Mouse (Mus musculus): ENCODE measurements around the gene Efna4. TPM values are rescaled to one million over a fixed set of nuclear protein-coding genes. Genes with fewer than 3 reads are reported as not detected.

Efna4 gene
- polyA plus RNA-seq, 1 experiment from 2014 or later = 31.5 TPM

DNA sequence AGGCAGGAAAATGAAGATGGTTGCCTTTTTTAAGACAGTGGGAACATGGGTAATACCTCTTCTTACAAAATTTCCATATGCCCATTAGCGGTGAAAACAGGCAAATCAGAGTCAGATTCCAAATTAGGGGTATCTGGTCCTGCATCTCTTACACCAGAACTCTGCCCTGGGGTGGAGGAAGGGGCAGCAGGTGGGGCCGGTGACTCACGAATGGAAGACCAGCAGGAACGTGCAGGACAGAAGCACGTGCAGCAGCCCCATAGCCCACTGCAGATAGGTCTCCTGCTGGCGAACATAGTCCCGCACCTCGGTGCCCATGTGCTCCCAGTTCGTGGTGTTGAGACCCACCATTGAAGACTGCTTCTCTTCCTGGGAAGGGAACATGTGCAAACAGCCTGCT is 18.2 kb upstream of the Efna4 start:
- no peaks in the 10 kb centered on the region for H3K9me3 ChIP-seq (replicated peaks)
- 68% methylated on average over 9 of the region's 9 CpGs for WGBS
- 0 out of 2 replicates have a peak, but pooled peaks cover 6% of the 10 kb centered on the region for H3K27me3 ChIP-seq
- H3K9ac ChIP-seq = no peak overlapping the region
- H3K36me3 ChIP-seq = no peaks in the 10 kb centered on the region
- H3K4me3 ChIP-seq (replicated peaks) = no peak overlapping the region
- H3K4me2 ChIP-seq = no peak overlapping the region
- H3K27ac ChIP-seq = peak overlapping the region; percentile 54; the same call in 1 of the 2 replicates
- H3K4me1 ChIP-seq = peaks cover 27% of the 10 kb centered on the region
- no peak for ATAC-seq (replicated peaks; ENCODE audit: low FRiP score)

DNA sequence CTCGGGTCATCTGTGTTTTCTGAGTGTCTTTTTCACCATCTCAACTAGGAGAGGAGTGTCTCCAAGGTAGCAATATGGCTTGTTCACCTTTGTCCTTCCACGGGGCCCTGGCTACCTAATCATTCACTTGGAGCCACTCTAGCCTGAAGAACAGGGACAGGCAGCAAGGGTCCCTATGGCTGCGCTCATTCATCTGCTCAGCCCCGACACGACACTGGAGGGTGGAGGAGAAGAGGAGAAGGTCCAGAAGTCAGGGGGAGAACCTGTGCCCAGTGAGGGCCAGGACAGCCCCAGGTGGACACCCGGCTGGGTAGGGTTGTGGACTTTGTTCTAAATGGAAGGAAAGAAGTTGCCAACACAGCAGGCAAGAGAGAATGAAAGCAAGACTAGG is 17.7 kb upstream of the Efna4 start:
- 62% methylated on average over 6 of the region's 6 CpGs for WGBS
- H3K4me1 ChIP-seq = peaks cover 29% of the 10 kb centered on the region
- H3K9ac ChIP-seq = no peak overlapping the region
- 0 out of 2 replicates have a peak, but pooled peaks cover 7% of the 10 kb centered on the region for H3K27me3 ChIP-seq
- H3K27ac ChIP-seq = peak overlapping the region; percentile 54
- no peaks in the 10 kb centered on the region for H3K36me3 ChIP-seq
- no peak overlapping the region for H3K4me3 ChIP-seq (replicated peaks)
- ATAC-seq (replicated peaks; ENCODE audit: low FRiP score) = peak; percentile 45; the same call in 1 of the 2 replicates
- H3K9me3 ChIP-seq (replicated peaks) = no peaks in the 10 kb centered on the region
- peak overlapping the region; percentile 16; the same call in 1 of the 2 replicates for H3K4me2 ChIP-seq

GRCm38 (mm10) chr3:89354816-89355511 is 17.1 kb upstream of the Efna4 start:
- no peaks in the 10 kb centered on the region for H3K36me3 ChIP-seq
- no peak overlapping the region for H3K9ac ChIP-seq
- peaks cover 35% of the 10 kb centered on the region for H3K4me1 ChIP-seq
- 0 out of 2 replicates have a peak, but pooled peaks cover 10% of the 10 kb centered on the region for H3K27me3 ChIP-seq
- WGBS = 14% methylated on average over 5 of the region's 5 CpGs
- peak overlapping the region; percentile 54 for H3K27ac ChIP-seq
- ATAC-seq (replicated peaks; ENCODE audit: low FRiP score) = peak; percentile 27
- H3K4me2 ChIP-seq = peak overlapping the region; percentile 16; the same call in 1 of the 2 replicates
- no peaks in the 10 kb centered on the region for H3K9me3 ChIP-seq (replicated peaks)
- H3K4me3 ChIP-seq (replicated peaks) = no peak overlapping the region

- Histone ChIP-seq H3K9ac (no peak overlapping the region), H3K4me3 (replicated peaks) (no peak overlapping the region), H3K27ac (no peak overlapping the region), H3K4me2 (no peak overlapping the region), H3K36me3 (peaks cover 6% of the 10 kb centered on the region), H3K9me3 (replicated peaks) (no peaks in the 10 kb centered on the region), H3K4me1 (peaks cover 60% of the 10 kb centered on the region), H3K27me3 (0 out of 2 replicates have a peak, but pooled peaks cover 10% of the 10 kb centered on the region)
- ATAC-seq (replicated peaks; ENCODE audit: low FRiP score) = no peak
- 42% methylated on average over 5 of the region's 5 CpGs for WGBS
These were observed 13.4 kb upstream of the Efna4 start for GRCm38 (mm10) chr3:89351271-89351670.

DNA sequence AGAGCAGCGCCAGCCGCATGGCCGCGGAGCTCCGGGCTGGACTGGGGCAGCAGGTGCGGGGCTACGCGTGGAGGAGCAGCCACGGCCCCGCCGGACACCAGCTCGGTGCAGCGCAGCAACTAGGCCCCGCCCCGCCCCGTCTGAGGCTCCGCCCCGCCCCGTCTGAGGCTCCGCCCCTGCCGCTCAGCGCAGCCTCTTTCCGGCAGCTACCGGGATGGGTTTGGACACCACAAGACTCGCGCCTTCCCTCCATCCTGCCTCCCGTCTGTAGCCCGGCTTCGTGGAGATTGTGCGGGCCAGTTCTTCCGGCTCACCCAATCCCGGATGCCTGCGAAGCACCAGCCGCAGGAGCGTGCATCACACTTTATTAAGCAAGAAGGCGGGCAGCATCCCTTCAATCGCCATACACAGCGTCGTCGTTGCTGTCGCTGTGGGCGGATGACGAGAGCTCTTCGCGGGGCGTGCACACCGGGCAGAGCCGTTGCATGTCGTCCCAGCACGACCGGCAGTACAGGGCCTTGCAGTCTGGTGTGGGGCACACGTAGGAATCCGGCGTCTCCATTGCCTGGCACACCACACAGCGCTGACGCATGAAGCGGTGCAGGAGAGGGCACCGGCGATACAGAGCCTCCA is 12.2 kb upstream of the Efna4 start, which contains the start of gene Adam15:
TSS of gene Adam15 (minus strand) at position 128 of the 633 bp plus-strand sequence.
- ATAC-seq (replicated peaks; ENCODE audit: low FRiP score) = peak; percentile 88
- Histone ChIP-seq H3K27ac (peak within 1 kb of the TSS; percentile 82), H3K4me3 (replicated peaks) (peak within 1 kb of the TSS; percentile 77), H3K9ac (peak within 1 kb of the TSS; percentile 65), H3K9me3 (replicated peaks) (no peaks in the 10 kb centered on the region), H3K27me3 (0 out of 2 replicates have a peak, but pooled peaks cover 7% of the 10 kb centered on the region), H3K36me3 (peaks cover 17% of the 10 kb centered on the region), H3K4me1 (peaks cover 50% of the 10 kb centered on the region), H3K4me2 (peak within 1 kb of the TSS; percentile 99)
- under 1% methylated on average over 58 of the region's 59 CpGs for WGBS

DNA sequence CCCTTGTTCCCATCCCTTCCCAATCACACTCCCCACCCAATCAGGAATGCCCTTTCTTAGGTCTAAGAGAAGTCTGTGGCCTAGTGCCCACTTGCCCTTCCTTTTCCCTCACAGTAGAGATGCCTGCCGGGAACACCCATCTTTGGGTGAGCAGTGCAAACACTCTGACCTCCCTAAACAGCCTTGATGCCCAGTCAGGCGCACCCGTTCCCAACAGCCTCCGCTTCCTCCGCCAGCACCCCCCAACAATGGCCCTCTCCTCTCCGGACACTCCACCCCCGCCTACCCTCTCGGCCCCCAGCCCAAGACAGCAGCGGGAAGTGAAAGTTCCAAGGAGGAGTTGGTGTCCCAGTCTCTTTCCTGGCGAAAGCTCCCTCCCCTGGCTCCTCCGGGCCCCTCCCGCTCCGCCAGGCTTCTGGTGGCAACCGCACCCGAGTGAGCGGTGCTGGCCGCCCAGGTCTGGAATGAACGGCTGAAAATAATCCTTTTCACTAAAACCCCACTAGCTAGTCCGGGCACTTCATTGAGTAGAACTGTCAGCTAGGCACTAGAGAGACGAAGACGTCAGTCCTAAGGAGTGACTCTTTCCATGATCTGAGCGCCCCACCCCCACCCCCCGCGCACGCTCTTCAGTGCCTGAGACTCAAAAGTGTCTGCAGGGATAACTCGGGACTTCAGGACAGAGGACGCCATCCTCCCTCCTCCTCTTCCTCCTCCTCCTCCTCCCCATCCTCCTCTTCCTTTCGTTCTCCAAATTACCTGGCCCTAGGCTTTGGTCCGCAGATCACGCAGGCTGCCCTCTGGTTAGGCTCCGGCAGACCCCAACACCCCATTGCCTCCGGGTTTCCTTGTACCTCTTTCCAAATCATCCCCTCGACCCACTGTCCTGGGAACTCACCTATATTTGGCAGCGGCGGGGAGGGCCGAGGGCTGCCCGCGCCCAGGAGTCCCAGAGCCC is 11.4 kb upstream of the Efna4 start:
- Histone ChIP-seq H3K36me3 (peaks cover 24% of the 10 kb centered on the region), H3K9ac (peak overlapping the region; percentile 65), H3K4me1 (peaks cover 42% of the 10 kb centered on the region), H3K4me3 (replicated peaks) (peak overlapping the region; percentile 77), H3K4me2 (peak overlapping the region; percentile 99), H3K9me3 (replicated peaks) (no peaks in the 10 kb centered on the region), H3K27ac (peak overlapping the region; percentile 82), H3K27me3 (0 out of 2 replicates have a peak, but pooled peaks cover 7% of the 10 kb centered on the region)
- peak; percentile 41 for ATAC-seq (replicated peaks; ENCODE audit: low FRiP score)
- under 1% methylated on average over 38 of the region's 38 CpGs for WGBS

DNA sequence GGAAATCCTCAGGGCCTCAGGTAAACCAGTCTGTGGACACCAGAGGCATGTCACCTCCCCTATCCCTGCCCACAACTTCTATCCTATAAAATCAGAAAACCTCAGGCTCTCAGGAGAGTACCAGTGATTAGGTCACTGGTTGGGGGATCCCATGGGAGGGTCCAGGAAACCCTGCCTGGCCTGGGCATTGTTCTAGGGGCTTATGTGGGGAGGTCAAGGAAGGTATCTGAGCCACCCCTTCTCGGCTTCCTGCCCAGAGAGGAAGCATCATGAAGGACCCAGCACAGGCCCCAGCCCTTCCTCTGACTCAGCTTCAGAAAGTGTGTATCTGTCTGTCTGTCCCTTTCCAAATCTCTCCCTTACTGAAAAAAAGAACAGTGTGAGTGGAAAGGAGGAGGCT is 10.1 kb upstream of the Efna4 start:
- peaks cover 37% of the 10 kb centered on the region for H3K36me3 ChIP-seq
- H3K9ac ChIP-seq = 0 out of 2 replicates have a peak overlapping the region, but pooled peaks have one; percentile 65
- ATAC-seq (replicated peaks; ENCODE audit: low FRiP score) = no peak
- H3K4me3 ChIP-seq (replicated peaks) = peak overlapping the region; percentile 77
- peak overlapping the region; percentile 82 for H3K27ac ChIP-seq
- no peaks in the 10 kb centered on the region for H3K9me3 ChIP-seq (replicated peaks)
- peak overlapping the region; percentile 99 for H3K4me2 ChIP-seq
- 0 out of 2 replicates have a peak, but pooled peaks cover 7% of the 10 kb centered on the region for H3K27me3 ChIP-seq
- H3K4me1 ChIP-seq = peaks cover 41% of the 10 kb centered on the region
- 59% methylated on average over 1 of the region's 1 CpGs for WGBS

DNA sequence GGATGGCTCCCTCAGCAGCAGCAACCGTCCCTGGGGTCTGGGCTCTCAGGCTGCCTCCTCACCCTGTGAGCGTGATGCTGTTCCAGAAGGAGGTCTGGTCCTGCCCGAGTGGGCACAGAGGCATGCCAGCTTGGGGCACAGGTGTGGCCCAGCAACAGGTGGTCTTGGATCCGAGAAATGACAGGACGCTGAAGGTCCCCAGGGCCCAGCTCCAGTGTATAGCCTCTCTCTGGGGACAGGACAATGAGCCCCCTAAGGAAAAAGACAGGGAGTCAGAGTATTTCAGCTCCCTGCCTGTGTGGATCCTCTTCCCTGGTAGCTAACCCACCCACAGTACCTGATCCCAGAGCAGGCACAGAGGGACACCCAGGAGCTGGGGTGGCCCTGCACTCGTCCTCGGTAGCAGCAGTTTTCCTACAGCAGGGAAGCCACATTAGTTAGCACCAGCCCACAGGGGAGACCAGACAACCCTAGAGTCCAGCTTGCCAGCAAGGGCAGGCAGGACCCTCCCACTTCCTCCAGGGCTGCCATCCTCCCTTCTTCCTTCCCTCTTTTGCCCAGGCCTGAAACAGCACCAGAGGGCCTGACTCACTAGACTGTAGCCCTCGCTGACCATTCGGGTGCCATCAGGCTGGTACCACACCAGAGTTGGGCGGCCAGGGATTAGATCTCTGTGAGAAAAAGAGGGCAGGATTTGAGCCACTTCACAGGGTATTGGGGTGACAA is 9.2 kb upstream of the Efna4 start:
- Histone ChIP-seq H3K4me3 (replicated peaks) (no peak overlapping the region), H3K27me3 (0 out of 2 replicates have a peak, but pooled peaks cover 7% of the 10 kb centered on the region), H3K9me3 (replicated peaks) (no peaks in the 10 kb centered on the region), H3K27ac (peak overlapping the region; percentile 24; the same call in 1 of the 2 replicates), H3K4me1 (peaks cover 38% of the 10 kb centered on the region), H3K9ac (no peak overlapping the region), H3K4me2 (no peak overlapping the region), H3K36me3 (peaks cover 47% of the 10 kb centered on the region)
- 78% methylated on average over 10 of the region's 10 CpGs for WGBS
- no peak for ATAC-seq (replicated peaks; ENCODE audit: low FRiP score)

- 83% methylated on average over 7 of the region's 7 CpGs for WGBS
- no peaks in the 10 kb centered on the region for H3K9me3 ChIP-seq (replicated peaks)
- H3K4me2 ChIP-seq = no peak overlapping the region
- peaks cover 37% of the 10 kb centered on the region for H3K4me1 ChIP-seq
- no peaks in the 10 kb centered on the region for H3K27me3 ChIP-seq
- no peak overlapping the region for H3K4me3 ChIP-seq (replicated peaks)
- H3K36me3 ChIP-seq = peaks cover 58% of the 10 kb centered on the region
- no peak overlapping the region for H3K27ac ChIP-seq
- no peak for ATAC-seq (replicated peaks; ENCODE audit: low FRiP score)
- no peak overlapping the region for H3K9ac ChIP-seq
These were observed 5.5 kb upstream of the Efna4 start for GRCm38 (mm10) chr3:89343279-89343678.

DNA sequence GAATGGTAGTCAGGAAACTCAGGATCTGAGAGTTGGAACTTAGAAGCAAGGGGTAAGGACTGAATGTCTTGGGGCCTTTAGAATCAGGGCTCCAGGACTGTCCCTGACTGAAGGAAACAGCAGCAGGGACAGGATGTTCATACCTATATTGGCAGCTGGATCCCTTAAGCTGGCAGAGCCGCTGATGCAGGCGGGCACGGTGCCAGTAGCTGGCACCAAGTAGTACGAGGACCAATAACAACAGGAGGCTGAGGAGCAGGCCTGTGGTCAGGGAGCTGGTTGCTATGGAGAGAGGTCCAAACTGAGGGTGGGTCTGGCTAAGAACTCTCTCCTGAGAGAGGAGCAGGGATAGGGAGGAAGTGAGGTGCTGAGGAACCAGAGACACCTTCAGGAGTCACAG is 4.0 kb upstream of the Efna4 start:
- no peak for ATAC-seq (replicated peaks; ENCODE audit: low FRiP score)
- no peak overlapping the region for H3K4me3 ChIP-seq (replicated peaks)
- peaks cover 55% of the 10 kb centered on the region for H3K36me3 ChIP-seq
- H3K4me1 ChIP-seq = peaks cover 35% of the 10 kb centered on the region
- no peaks in the 10 kb centered on the region for H3K9me3 ChIP-seq (replicated peaks)
- no peak overlapping the region for H3K27ac ChIP-seq
- no peak overlapping the region for H3K4me2 ChIP-seq
- WGBS = 91% methylated on average over 4 of the region's 4 CpGs
- H3K9ac ChIP-seq = no peak overlapping the region
- no peaks in the 10 kb centered on the region for H3K27me3 ChIP-seq

GRCm38 (mm10) chr3:89340465-89340864 is 2.6 kb upstream of the Efna4 start:
- Histone ChIP-seq H3K4me2 (peak overlapping the region; percentile 62), H3K4me3 (replicated peaks) (peak overlapping the region; percentile 35), H3K9me3 (replicated peaks) (no peaks in the 10 kb centered on the region), H3K9ac (peak overlapping the region; percentile 38; the same call in 1 of the 2 replicates), H3K36me3 (peaks cover 45% of the 10 kb centered on the region), H3K4me1 (peaks cover 49% of the 10 kb centered on the region), H3K27ac (no peak overlapping the region), H3K27me3 (no peaks in the 10 kb centered on the region)
- 5% methylated on average over 11 of the region's 11 CpGs for WGBS
- no peak for ATAC-seq (replicated peaks; ENCODE audit: low FRiP score)

Data from kidney, embryonic 15.5 days (tissue).